Mouse (Mus musculus) CH12F3 (cell line): ENCODE data around the gene Slain1.
"Not testable (repeated sequence)": the region's sequence is repeated elsewhere in the genome, so short reads cannot be mapped to it uniquely, and the experiment has no call there.

Source experiments
- in situ Hi-C: fragments of 300-500 bp; cut with MboI; formaldehyde crosslinking; loops from 2 replicates; pipeline ENCODE4 v1.14.3; 2020; ENCODE audit warnings: low sequenced_read_pairs

Slain1 gene

GRCm38 (mm10) chr14:103720163-103720562, 70.1 kb downstream of the Slain1 start:
- in situ Hi-C loops = no loop called here

GRCm38 (mm10) chr14:103720637-103721355, 70.8 kb downstream of the Slain1 start:
- in situ Hi-C loops = no loop called here

DNA sequence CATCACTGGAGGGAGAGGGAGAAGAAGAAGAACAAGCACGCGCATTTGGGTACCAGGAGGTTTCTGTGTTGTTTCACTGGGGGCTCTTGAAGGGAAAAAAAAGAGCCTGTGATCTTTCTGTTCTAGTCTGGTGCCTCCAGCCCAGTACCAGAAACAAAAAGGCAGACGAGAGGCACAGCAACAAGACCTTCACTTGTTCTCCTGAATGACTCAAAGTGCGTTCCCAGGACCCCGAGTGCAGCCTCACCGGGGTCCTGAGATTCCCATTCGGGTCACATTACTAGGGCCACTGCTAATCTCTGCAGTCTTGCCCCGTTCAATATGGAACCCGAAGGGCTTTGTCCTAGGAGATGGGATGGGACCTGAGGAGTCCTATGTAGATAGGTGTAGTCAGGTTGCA, 73.3 kb downstream of the Slain1 start:
- in situ Hi-C loops = no loop called here

DNA sequence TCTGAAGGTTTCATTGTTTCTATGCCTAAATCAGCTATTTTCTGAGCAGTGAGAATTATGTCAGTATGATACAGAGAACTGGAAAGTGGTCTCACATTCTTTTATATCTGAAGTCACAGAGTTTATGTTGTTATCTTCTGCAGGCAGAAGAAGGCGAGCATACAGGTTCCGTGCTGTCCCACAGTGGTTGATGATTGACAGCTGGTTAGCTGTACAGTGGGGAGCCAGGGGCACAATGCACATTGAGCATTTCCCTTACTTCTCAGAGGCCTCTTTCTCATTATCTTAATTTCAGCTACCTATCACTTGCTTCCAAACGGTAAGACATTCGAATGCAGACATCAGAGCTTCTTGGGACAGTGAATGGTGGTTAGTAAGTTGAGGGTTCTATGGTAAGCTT, 73.8 kb downstream of the Slain1 start:
- in situ Hi-C loops = no loop called here

GRCm38 (mm10) chr14:103728506-103728905, 78.5 kb downstream of the Slain1 start:
- in situ Hi-C loops = no loop called here

DNA sequence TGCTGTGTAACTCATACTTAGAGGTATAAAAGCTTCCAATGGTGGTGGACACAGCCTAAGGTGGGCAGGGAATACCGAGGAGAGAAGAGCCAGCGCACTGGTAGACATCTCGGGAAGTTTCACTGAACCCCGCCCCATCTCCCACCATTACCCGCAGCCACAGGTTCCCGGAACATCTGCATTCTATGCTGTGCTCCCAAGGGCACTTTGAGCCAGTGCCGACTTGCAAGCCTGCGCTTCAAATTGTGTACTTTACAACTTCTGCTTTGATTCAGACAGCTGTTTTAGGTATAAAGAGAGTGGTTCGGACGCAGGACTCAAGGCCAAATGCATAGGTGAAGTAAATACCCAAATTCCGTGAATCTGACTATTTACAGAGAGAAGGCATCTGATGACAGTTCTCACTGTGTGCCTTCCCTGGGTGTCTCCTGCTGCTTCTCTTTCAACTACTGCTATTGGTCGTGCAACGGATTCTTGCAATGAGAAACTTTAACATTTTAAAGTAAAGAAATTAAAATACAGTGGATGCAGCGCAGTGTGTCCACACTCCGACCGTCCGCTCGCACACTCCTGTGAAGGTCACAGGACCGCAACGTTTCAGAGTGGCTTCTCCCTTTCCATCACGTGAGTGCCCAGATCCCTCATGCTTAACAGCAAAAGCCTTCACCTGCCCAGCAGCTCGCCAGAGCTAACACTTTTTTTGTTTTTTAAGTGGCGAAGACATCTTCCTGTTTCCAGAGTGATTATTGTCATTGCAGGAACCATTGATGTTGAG, 79.1 kb downstream of the Slain1 start:
- in situ Hi-C loops = no loop called here

DNA sequence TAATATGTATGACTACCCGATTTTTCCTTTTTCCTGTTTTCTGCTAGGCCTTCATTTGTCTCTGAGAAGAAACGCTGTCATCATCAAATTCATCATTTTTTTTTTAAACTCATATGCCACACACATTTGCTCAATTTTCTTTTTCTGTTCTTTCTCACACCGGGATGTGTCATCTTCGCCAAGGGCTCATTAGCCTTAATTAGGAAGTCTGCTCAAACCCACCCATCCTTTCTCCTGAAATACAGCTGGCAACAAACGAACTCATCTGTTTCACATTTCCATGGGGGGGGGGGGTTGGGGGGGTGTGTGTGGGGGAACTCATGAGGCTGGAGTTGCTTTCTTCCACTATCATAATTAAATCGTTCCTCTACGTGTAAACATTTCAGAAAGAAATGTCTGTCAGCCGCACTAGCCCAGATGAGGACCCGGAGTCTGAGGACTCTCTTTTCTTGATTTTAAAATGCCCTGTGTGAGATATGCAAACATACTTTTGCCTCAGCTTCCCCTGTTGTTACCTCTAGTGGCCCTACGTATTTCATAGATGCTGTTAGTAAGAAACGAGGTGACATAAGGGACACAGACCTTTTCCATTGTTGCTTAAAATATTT, 79.8 kb downstream of the Slain1 start:
- in situ Hi-C loops = no loop called here

- in situ Hi-C loops = no loop called here
Measured at GRCm38 (mm10) chr14:103732626-103733025, 82.6 kb downstream of the Slain1 start.

- in situ Hi-C loops = no loop called here
Measured at GRCm38 (mm10) chr14:103741216-103741615, 91.2 kb downstream of the Slain1 start.

DNA sequence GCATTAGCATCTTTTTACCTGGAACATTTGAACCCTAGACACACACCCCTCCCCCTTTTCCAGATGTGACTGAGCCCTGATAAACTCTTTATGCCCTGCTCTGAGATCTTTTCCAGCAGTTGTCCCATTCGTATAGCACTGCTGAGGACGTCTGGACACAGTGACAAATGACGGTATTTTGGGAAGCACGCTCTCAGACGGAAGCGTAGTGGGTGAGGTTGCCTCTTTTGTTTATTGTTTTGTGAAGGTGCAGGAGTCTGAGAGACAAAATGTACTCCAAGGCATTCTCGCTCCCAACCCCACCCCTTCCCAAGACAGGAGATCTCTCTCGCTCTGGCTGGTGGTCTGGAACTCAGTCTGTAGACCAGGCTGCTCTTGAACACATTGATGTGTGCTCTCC, 92.1 kb downstream of the Slain1 start:
- in situ Hi-C loops = no loop called here

GRCm38 (mm10) chr14:103747345-103747744, 97.3 kb downstream of the Slain1 start:
- in situ Hi-C loops = no loop called here

DNA sequence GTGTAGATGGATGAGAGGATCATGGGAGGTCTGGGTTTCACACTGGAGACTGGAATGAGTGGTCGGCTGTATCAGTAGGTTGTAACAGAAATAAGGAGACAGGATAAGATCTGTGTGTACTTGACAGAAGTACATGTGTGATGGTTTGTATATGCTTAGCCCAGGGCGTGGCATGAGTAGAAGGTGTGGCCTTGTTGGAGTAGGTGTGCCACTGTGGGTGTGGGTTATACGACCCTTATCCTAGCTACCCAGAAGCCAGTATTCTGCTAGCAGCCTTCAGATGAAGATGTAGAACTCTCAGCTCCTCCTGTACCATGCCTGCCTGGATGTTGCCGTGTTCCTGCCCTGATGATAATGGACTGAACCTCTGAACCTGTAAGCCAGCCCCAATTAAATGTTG, 100.6 kb downstream of the Slain1 start:
- in situ Hi-C loops = not testable (repeated sequence)

- in situ Hi-C loops = no loop called here
Measured at GRCm38 (mm10) chr14:103751384-103751783, 101.4 kb downstream of the Slain1 start.

DNA sequence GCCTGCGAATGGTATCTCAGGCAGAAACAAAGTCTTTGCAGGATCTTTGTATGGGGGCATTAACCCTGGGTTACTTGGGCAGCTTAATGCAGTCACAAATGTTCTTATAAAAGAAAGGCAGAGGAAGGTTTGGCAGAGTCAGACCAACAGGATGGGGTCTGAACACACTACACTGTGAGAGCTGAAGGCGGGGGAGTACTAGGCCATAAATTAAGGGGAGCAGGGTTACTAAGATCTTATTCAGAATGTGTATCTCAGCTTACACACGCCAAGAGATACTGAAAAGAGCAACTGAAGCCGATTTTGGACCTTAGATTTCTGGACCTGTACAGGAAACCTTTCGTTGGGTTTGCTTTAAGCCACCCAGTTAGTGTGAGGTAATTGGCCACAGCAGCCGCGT, 102.7 kb downstream of the Slain1 start:
- in situ Hi-C loops = no loop called here

DNA sequence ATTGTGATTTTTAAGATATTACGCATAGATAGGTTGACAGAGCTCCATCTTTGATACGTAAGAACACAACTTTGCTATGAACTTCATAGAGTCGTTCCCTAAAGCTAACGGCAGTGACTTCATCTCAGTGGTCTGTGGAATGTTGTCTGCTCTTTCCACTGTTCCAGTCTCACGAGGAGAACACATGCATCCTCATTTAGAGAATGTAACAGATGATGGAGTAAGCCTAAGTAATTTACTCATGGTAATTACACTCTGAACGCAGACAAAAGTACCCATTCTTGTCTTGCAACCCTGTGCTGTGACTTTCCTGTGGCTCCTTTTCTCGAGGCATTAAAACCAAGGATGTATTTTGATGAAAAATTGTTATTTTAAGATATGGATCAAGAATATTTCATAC, 104.0 kb downstream of the Slain1 start:
- in situ Hi-C loops = no loop called here

- in situ Hi-C loops = no loop called here
Measured at GRCm38 (mm10) chr14:103754465-103754864, 104.4 kb downstream of the Slain1 start.
